Mouse (Mus musculus) embryonic facial prominence, embryonic 12.5 days (tissue): ENCODE data around the gene Ncoa5. TPM values are rescaled to one million over a fixed set of nuclear protein-coding genes. Genes with fewer than 3 reads are reported as not detected.

Experiments used
- ATAC-seq: fragments of 200-750 bp; cut with Nextera tagmentation; 2 replicates; pipeline ENCODE4 v1.8.0; 2017; ENCODE audit not compliant: insufficient number of reproducible peaks, insufficient read depth, low FRiP score, low TSS enrichment
- H3K27ac ChIP-seq: fragments of 300-500 bp; sonication (generic); 2 replicates; pipeline ENCODE4 v1.5.1; 2016; ENCODE audit warnings: mild to moderate bottlenecking
- H3K27me3 ChIP-seq: fragments of 300-500 bp; sonication (generic); 2 replicates; pipeline ENCODE4 v1.6.1; 2016; ENCODE audit warnings: mild to moderate bottlenecking, moderate library complexity
- H3K36me3 ChIP-seq: fragments of 300-500 bp; sonication (generic); 2 replicates; pipeline ENCODE4 v1.6.1; 2016; ENCODE audit warnings: mild to moderate bottlenecking
- H3K4me1 ChIP-seq: fragments of 300-500 bp; sonication (generic); 2 replicates; pipeline ENCODE4 v1.6.1; 2016
- H3K4me2 ChIP-seq: fragments of 300-500 bp; sonication (generic); replicated peaks from 2 replicates; pipeline ENCODE4 v1.6.1; 2016; ENCODE audit warnings: mild to moderate bottlenecking, moderate library complexity
- H3K4me3 ChIP-seq: fragments of 300-500 bp; sonication (generic); 2 replicates; pipeline ENCODE4 v1.5.1; 2016; ENCODE audit warnings: mild to moderate bottlenecking
- H3K9ac ChIP-seq: fragments of 300-500 bp; sonication (generic); 2 replicates; pipeline ENCODE4 v1.6.1; 2016; ENCODE audit warnings: mild to moderate bottlenecking, moderate library complexity
- H3K9me3 ChIP-seq: fragments of 300-500 bp; sonication (generic); 2 replicates; pipeline ENCODE4 v1.6.1; 2016; ENCODE audit warnings: mild to moderate bottlenecking, moderate library complexity
- WGBS: fragments of 180-500 bp; shearing (Covaris S2); methylation state at CpG from one replicate; pipeline ENCODE4 v1.1.7; 2016; 5-methylcytosine and 5-hydroxymethylcytosine counted together
- polyA plus RNA-seq: library from polyadenylated mRNA; unstranded; fragments of >200 nt; fragmentation: Nextera tagmentation; extraction: Ambion mirVana; gene quantifications from 2 replicates; pipeline ENCODE4 v1.2.1, GENCODE M21; 2016

Gene Ncoa5
- polyA plus RNA-seq, 1 experiment from 2014 or later, result 112 TPM

DNA sequence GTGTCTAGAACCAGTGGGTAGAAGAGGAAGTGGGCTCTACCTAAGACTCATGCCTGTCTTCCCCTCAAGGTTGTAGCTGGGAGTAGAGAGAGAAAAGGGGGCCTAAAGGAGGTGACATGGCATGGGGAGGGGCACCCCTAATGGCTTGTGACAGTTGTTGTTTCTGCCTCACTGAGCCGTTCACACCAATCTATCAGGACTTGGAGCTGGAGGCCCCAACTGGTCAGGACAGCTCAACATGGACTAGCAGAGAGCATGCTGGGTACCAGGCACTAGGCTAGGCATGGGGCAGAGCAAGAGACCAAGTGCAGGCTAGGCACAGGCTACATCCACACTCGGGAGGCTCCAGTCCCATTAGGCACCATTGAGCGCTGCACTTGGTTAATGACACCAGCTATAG, 43.6 kb downstream of the Ncoa5 start:
- Histone ChIP-seq H3K27me3 (peaks cover 13% of the 10 kb centered on the region), H3K9me3 (no peaks in the 10 kb centered on the region), H3K9ac (no peak overlapping the region), H3K4me3 (no peak overlapping the region), H3K36me3 (no peaks in the 10 kb centered on the region), H3K4me2 (no peak overlapping the region), H3K4me1 (no peaks in the 10 kb centered on the region), H3K27ac (no peak overlapping the region)
- WGBS, result 80% methylated on average over 3 of the region's 3 CpGs
- ATAC-seq, result no peak

DNA sequence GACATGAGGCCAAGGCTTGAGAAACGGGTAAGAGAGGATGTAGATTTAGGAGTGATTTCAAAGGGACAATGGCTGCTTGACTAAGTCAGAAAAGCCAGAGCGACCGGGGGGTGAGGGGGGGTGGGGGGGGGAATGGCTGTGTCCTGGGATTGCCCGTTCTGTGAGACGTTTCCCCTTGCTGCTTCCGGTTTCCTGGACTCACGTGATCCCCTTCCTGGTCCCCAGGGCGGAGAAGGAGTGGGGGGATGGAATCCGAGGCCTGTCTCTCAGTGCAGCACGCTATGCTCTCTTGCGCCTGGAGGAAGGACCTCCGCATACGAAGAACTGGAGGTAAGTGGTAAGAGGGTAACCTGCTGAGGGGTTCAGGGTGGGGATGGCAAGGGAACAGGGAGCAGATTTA, 45.9 kb downstream of the Ncoa5 start:
- H3K4me3 ChIP-seq, result no peak overlapping the region
- H3K27me3 ChIP-seq, result 0 out of 2 replicates have a peak, but pooled peaks cover 3% of the 10 kb centered on the region
- no peak overlapping the region for H3K4me2 ChIP-seq
- no peaks in the 10 kb centered on the region for H3K9me3 ChIP-seq
- no peak overlapping the region for H3K27ac ChIP-seq
- H3K9ac ChIP-seq, result no peak overlapping the region
- no peaks in the 10 kb centered on the region for H3K4me1 ChIP-seq
- no peak for ATAC-seq
- no peaks in the 10 kb centered on the region for H3K36me3 ChIP-seq
- 48% methylated on average over 13 of the region's 13 CpGs for WGBS

DNA sequence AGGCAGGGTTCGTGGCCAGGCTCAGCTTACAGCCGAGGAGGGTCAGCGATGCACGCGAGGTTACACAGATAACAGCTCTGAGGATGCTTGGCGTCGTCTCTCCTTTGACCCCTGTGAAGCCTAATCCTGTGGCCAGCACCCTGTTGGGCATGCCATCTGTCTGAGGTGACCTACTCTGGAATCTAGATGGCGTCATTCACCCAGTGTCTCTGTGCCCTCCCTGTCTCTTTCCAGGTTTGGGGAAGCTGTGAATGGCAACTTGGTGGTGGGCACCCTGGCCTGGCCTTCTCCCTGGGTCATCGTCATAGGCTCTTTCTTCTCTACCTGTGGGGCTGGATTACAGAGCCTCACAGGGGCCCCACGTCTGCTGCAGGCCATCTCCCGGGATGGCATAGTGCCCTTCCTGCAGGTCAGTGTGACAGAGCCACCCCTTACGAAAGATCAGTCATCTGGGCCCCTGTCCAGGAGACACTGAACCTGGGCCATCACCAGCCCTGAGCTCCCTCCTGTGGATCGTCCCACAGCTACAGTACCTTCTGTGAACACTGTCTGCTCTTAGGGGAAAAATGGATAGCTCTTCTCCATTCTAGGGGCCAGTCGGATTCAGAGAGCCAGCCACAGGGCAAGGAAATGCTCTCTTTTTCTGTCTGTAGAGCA, 48.2 kb downstream of the Ncoa5 start:
- Histone ChIP-seq H3K36me3 (no peaks in the 10 kb centered on the region), H3K4me1 (no peaks in the 10 kb centered on the region), H3K27ac (no peak overlapping the region), H3K9me3 (no peaks in the 10 kb centered on the region), H3K9ac (no peak overlapping the region), H3K27me3 (no peaks in the 10 kb centered on the region), H3K4me2 (no peak overlapping the region), H3K4me3 (no peak overlapping the region)
- WGBS, result 72% methylated on average over 14 of the region's 14 CpGs
- no peak for ATAC-seq

DNA sequence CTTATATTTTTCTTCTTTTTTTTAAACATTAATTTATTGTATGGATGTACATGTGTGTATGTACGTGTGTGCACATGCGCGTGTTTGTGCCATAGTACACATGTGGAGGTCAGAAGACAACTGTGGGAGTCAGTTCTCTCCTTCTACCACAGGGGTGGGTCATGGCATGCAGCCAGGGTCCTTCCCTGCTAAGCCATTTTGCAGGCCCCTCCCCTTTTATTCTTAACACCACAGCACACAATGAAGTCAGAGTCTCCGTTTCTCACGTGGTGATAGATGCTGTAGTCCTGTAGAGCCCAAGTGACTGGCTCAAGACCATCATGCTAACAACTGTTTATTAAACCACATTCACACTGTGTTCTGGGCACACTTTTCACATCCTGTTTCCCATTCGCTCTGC, 48.7 kb downstream of the Ncoa5 start:
- H3K36me3 ChIP-seq, result no peaks in the 10 kb centered on the region
- no peaks in the 10 kb centered on the region for H3K27me3 ChIP-seq
- H3K9ac ChIP-seq, result no peak overlapping the region
- H3K4me2 ChIP-seq, result no peak overlapping the region
- H3K4me1 ChIP-seq, result no peaks in the 10 kb centered on the region
- no peak overlapping the region for H3K4me3 ChIP-seq
- H3K27ac ChIP-seq, result no peak overlapping the region
- H3K9me3 ChIP-seq, result no peaks in the 10 kb centered on the region
- WGBS, result 83% methylated on average over 6 of the region's 6 CpGs
- no peak for ATAC-seq

DNA sequence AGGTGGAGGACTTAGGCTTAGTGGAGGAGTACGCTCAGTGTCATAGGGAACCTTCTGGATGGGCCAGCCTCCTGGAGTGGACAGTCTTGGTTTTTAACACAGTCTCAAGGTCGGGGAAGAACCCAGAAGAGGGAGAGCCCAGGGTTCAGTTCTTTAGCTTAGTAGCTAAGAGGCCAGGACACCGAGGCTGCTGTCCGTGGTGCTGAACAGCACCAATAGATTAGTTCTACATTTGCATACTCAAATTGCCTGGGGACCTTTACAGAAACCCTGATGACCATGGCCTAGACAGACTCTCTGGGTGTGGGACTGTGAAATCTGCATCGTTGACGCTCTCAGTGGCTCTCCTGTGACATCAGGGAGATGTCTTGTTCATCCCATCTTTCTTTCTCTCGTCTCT, 54.9 kb downstream of the Ncoa5 start:
- Histone ChIP-seq H3K36me3 (no peaks in the 10 kb centered on the region), H3K9me3 (no peaks in the 10 kb centered on the region), H3K4me3 (no peak overlapping the region), H3K27ac (no peak overlapping the region), H3K4me1 (no peaks in the 10 kb centered on the region), H3K9ac (no peak overlapping the region), H3K27me3 (peaks cover 5% of the 10 kb centered on the region; the same call in 1 of the 2 replicates), H3K4me2 (no peak overlapping the region)
- WGBS, result 18% methylated on average over 7 of the region's 7 CpGs
- ATAC-seq, result no peak

DNA sequence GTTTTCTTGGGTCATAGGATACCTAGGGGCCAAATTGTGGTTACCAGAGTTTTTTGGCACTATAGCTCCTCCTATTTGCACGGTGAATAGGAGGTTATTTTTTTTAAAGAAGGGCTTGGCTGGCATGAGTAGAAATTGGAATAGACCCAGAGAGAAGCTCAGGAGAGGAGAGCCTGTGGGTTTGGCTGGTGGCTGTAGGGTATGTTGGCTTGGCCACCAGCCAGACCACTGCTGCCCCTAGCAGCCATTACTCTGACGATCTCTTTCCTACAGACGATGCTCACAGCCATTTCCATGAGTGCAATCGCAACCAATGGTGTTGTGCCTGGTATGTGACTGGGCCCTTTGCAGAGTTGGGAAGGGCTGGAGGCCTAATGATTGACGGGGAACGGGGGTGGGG, 59.1 kb downstream of the Ncoa5 start:
- 85% methylated on average over 6 of the region's 6 CpGs for WGBS
- Histone ChIP-seq H3K9ac (no peak overlapping the region), H3K9me3 (no peaks in the 10 kb centered on the region), H3K4me1 (peaks cover 6% of the 10 kb centered on the region), H3K27me3 (peaks cover 34% of the 10 kb centered on the region), H3K4me2 (no peak overlapping the region), H3K36me3 (no peaks in the 10 kb centered on the region), H3K27ac (no peak overlapping the region), H3K4me3 (no peak overlapping the region)
- ATAC-seq, result no peak

DNA sequence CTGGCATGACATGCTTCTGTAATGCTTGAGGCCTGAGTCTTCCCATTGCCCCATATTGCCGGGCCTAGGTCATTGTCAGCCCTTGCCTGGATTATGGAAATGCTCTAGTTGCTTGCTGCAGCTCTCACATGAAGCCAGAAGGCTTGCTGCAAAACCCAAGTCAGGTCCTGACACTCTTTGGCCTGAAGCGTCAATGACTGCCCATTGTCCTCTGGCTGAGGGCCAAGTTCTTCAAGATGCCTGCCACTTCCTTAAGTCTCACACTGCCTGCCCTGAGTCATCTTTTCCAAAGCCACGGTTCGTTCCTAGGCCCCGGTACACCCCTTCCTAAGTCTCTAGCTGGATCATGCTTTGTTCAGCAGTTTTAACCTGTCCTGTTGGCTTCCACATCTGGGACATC, 62.0 kb downstream of the Ncoa5 start:
- peaks cover 60% of the 10 kb centered on the region for H3K27me3 ChIP-seq
- H3K9ac ChIP-seq, result no peak overlapping the region

DNA sequence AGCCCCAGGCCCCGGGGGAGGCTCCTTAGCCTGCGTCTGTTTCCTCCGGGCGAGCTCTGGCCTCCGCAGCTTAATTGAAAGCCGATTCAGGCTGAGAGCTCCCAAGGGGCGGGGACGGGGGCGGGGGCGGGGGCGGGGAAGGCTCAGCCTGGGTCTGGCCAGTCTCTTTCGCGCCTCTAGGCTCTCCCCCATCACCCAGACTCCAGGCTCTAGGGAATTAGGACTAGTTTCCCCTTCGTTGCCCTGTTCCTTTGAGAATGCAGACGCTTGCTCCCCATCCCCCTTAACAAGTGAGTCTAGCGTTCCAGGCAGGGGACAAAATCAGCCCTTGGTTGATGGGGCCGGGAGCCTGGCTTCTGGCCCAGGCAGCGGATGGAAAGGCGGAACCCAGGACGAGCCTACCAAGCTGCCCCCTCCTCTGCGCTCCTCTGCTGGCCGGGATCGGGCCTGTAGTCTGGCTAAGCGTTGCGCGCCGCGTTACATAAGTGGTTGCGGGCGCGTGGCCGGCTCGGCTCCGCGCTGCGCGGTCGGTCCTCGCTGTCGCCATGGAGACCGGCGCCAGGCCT, 64.0 kb downstream of the Ncoa5 start:
- no peaks in the 10 kb centered on the region for H3K9me3 ChIP-seq
- H3K27ac ChIP-seq, result no peak overlapping the region

More for the DNA sequence above, 62.0 kb downstream of the Ncoa5 start:
- peaks cover 22% of the 10 kb centered on the region for H3K4me1 ChIP-seq
- H3K4me3 ChIP-seq, result no peak overlapping the region
- H3K36me3 ChIP-seq, result no peaks in the 10 kb centered on the region
- H3K27ac ChIP-seq, result no peak overlapping the region
- no peaks in the 10 kb centered on the region for H3K9me3 ChIP-seq
- 67% methylated on average over 5 of the region's 5 CpGs for WGBS
- ATAC-seq, result no peak
- no peak overlapping the region for H3K4me2 ChIP-seq

DNA sequence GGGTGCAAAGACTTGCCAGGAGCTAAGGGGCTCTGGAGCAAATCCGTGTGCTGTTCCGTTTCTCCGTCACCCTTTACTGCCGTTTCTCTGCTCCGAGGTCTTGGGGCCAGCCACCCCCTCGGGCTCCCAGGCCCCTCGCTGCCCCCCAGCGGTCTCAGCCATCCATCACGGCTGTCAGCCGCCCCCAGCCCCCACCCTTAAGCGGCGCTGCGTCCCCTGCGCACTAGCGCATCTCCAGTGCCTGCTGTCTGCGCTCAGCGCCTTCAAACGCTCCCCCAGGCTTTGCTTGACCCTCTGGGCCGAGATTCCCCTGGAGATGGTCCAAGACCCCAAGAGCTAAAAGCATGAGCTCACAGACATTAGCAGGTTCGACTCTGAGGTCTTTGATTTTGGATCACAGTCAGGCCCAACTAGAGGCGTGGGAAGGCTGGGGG, 65.3 kb downstream of the Ncoa5 start:
- Histone ChIP-seq H3K27ac (no peak overlapping the region), H3K4me3 (no peak overlapping the region), H3K36me3 (no peaks in the 10 kb centered on the region), H3K4me2 (no peak overlapping the region), H3K9me3 (no peaks in the 10 kb centered on the region), H3K4me1 (peaks cover 26% of the 10 kb centered on the region), H3K27me3 (peaks cover 78% of the 10 kb centered on the region), H3K9ac (no peak overlapping the region)
- ATAC-seq, result no peak
- 2% methylated on average over 21 of the region's 21 CpGs for WGBS

More for the DNA sequence above, 64.0 kb downstream of the Ncoa5 start:
- Histone ChIP-seq H3K27me3 (peaks cover 77% of the 10 kb centered on the region), H3K9ac (no peak overlapping the region), H3K4me1 (peaks cover 23% of the 10 kb centered on the region), H3K4me3 (peak overlapping the region; percentile 22), H3K36me3 (no peaks in the 10 kb centered on the region), H3K4me2 (peak overlapping the region; percentile 41)
- ATAC-seq, result no peak
- WGBS, result 1% methylated on average over 42 of the region's 42 CpGs

DNA sequence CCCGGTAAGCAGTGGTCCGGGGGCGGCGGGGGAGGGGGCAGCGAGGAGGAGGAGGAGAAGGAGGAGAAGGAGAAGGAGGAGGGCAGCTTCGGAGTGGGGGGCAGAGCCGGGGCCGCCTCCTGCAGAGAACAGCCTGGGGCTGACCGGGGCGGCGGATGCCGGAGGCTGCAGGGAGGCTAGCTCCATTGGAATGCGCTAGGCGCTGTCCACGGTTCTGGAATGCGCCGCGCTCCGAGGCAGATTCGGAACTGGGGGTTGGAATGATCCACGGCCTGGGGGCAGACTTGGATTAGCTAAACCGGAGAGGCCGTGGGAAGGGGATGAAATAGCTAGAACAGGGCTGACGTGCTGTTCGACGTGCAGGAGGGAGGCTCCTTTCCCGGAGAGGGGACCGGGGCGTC, 66.2 kb downstream of the Ncoa5 start:
- Histone ChIP-seq H3K27me3 (peaks cover 78% of the 10 kb centered on the region), H3K4me1 (peaks cover 26% of the 10 kb centered on the region), H3K4me2 (peak overlapping the region; percentile 72), H3K4me3 (peak overlapping the region; percentile 37), H3K9me3 (no peaks in the 10 kb centered on the region), H3K27ac (no peak overlapping the region), H3K36me3 (no peaks in the 10 kb centered on the region), H3K9ac (no peak overlapping the region; the same call in 1 of the 2 replicates)
- 2% methylated on average over 29 of the region's 29 CpGs for WGBS
- ATAC-seq, result no peak

DNA sequence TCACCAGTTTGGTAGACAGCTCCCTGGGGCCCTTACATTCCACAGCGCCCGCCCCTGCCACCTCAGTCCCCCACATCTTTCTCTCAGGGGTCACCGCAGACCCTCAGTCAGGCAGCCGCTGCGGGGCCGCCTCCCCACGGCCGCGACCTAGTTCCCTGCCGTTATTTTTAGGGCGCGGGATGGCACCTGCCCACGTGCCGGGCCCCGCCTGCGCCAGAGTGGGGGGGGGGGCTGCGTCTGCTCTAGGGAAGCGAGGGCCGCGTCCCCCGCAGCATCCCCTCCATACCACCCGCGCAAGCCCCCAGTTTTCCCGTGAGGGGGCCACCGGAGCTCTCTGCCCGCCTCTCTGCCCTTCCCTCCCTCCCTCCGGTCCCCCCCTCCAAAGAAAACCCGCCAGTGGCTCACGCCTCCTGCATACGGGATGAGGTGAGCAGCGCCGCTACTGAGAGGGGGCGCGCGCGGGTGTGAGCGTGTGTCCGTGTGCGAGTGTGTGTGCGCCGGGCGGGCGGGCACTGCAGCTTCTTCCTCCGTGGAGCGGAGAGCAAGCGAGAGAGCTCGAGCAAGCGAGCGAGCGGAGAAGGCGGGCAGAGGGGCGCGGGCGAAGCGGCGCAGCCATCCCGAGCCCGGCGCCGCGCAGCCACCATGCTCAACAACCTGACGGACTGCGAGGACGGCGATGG, 66.8 kb downstream of the Ncoa5 start:
- Histone ChIP-seq H3K9ac (no peak overlapping the region), H3K27ac (no peak overlapping the region), H3K4me2 (peak overlapping the region; percentile 72), H3K9me3 (no peaks in the 10 kb centered on the region), H3K4me3 (peak overlapping the region; percentile 37), H3K4me1 (peaks cover 26% of the 10 kb centered on the region), H3K27me3 (peaks cover 82% of the 10 kb centered on the region), H3K36me3 (no peaks in the 10 kb centered on the region)
- WGBS, result 1% methylated on average over 65 of the region's 65 CpGs
- no peak for ATAC-seq

DNA sequence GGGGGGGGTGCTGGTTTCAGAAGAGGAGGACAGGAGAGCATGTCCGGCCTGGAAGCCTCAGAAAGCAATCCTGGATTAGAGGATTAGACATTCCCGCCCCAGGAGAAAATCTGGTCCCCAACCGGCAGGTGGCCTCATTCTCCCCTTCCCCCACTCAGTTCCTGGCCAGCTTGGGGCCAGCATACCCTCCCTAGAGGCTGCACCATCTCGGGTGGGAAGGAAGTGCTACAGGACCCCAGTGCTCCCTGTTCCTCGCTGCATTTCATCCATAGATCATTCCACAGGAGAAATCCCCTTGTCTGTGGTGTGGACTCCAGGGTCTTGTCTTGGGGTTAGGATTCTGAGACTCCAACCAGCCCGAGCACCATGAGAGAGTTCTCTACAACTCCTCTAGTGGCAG, 67.5 kb downstream of the Ncoa5 start:
- Histone ChIP-seq H3K27ac (no peak overlapping the region), H3K36me3 (no peaks in the 10 kb centered on the region), H3K9me3 (no peaks in the 10 kb centered on the region), H3K4me1 (peaks cover 26% of the 10 kb centered on the region), H3K4me2 (no peak overlapping the region), H3K4me3 (no peak overlapping the region), H3K9ac (no peak overlapping the region), H3K27me3 (peaks cover 78% of the 10 kb centered on the region)
- WGBS, result 7% methylated on average over 6 of the region's 6 CpGs
- no peak for ATAC-seq
